Mouse (Mus musculus) midbrain, embryonic 11.5 days (tissue): Measurements from ENCODE around the gene Apex1. TPM values are rescaled to one million over a fixed set of nuclear protein-coding genes. Genes with fewer than 3 reads are reported as not detected.
"Not testable (repeated sequence)": the region's sequence is repeated elsewhere in the genome, so short reads cannot be mapped to it uniquely, and the experiment has no call there.

Experiments used
- ATAC-seq: fragments of 200-750 bp; cut with Nextera tagmentation; 2 replicates; pipeline ENCODE4 v1.8.0; 2017; ENCODE audit warnings: moderate TSS enrichment, moderate library complexity; ENCODE audit not compliant: low FRiP score
- DNase-seq: peaks from one replicate; pipeline ENCODE4 v3.0.0; 2015; ENCODE audit warnings: low spot score; ENCODE audit errors: missing footprints
- H3K27ac ChIP-seq: fragments of 300-500 bp; sonication (generic); 2 replicates; pipeline ENCODE4 v1.5.1; 2014; ENCODE audit warnings: low read depth, low read length
- H3K27me3 ChIP-seq: fragments of 300-500 bp; sonication (generic); 2 replicates; pipeline ENCODE4 v1.6.1; 2014; ENCODE audit warnings: mild to moderate bottlenecking, low read length, moderate library complexity, mixed read lengths; ENCODE audit not compliant: control insufficient read depth, insufficient read depth
- H3K36me3 ChIP-seq: fragments of 300-500 bp; sonication (generic); 2 replicates; pipeline ENCODE4 v1.6.1; 2014; ENCODE audit warnings: mild to moderate bottlenecking, low read length, moderate library complexity, mixed read lengths; ENCODE audit not compliant: control insufficient read depth, insufficient read depth
- H3K4me1 ChIP-seq: fragments of 300-500 bp; sonication (generic); 2 replicates; pipeline ENCODE4 v1.6.1; 2014; ENCODE audit warnings: low read length; ENCODE audit not compliant: control insufficient read depth, insufficient read depth
- H3K4me2 ChIP-seq: fragments of 300-500 bp; sonication (generic); 2 replicates; pipeline ENCODE4 v1.6.1; 2014; ENCODE audit warnings: mild to moderate bottlenecking, moderate library complexity
- H3K4me3 ChIP-seq: fragments of 300-500 bp; sonication (generic); 2 replicates; pipeline ENCODE4 v1.5.1; 2014; ENCODE audit warnings: low read depth, low read length
- H3K9ac ChIP-seq: fragments of 300-500 bp; sonication (generic); 2 replicates; pipeline ENCODE4 v1.6.1; 2014; ENCODE audit warnings: low read length
- H3K9me3 ChIP-seq: fragments of 300-500 bp; sonication (generic); 2 replicates; pipeline ENCODE4 v1.6.1; 2016; ENCODE audit warnings: low read length; ENCODE audit not compliant: control insufficient read depth
- WGBS: fragments of 180-500 bp; shearing (Covaris S2); extraction: QIAGEN DNeasy Blood & Tissue Kit; methylation state at CpG from one replicate; pipeline ENCODE4 v1.1.7; 2014; 5-methylcytosine and 5-hydroxymethylcytosine counted together
- polyA plus RNA-seq: library from polyadenylated mRNA; unstranded; fragments of >200 nt; fragmentation: Nextera tagmentation; extraction: Ambion mirVana; gene quantifications from 2 replicates; pipeline ENCODE4 v1.2.1, GENCODE M21; 2014

Gene Apex1
- polyA plus RNA-seq, 1 experiment from 2014 or later, result 413 TPM

DNA sequence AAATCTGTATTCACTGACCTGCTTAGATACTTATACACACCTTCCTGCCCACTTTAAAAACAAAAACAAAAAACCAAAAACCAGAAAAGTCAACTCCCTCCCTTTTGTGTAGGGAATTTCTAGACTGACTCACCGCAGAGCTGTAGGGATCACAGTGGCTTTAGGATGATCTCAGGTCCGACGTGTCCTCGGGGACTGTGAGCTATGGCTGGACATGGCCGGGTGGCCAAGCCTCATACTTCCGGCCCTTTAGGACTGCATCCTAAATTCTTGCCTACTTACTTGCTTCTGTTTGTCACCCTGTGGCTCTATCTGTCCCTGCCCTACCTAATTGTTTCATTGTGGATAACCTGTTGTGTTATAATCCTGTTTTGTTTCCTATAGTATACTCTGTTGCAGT, 32.0 kb downstream of the Apex1 start:
- not testable (repeated sequence) for H3K27me3 ChIP-seq, H3K4me1 ChIP-seq, H3K36me3 ChIP-seq, H3K9ac ChIP-seq, ATAC-seq, H3K9me3 ChIP-seq, H3K4me2 ChIP-seq, H3K4me3 ChIP-seq, H3K27ac ChIP-seq
- DNase-seq, result peak; percentile 75
- 77% methylated on average over 6 of the region's 6 CpGs for WGBS

DNA sequence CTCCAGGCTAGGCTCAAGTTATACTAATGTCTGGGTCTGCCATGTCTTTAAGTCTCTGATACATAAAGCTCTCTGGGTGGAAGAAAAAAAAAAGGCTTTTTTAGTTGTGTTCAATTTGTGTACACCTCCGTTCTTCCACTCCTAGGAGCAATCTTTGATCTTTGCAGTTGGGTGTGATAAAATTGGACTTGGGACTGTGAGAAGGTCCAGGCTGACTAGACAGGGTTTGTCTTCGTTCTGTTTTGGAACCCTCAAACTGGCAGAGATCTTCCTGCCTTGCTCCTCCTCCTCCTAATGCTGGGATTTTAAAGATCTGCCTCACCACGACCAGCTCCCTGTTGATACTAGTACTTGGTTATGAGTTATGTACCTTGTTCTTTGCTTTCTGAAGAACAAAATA, 32.4 kb downstream of the Apex1 start:
- ATAC-seq, H3K36me3 ChIP-seq, H3K27ac ChIP-seq, H3K4me2 ChIP-seq, H3K27me3 ChIP-seq, H3K9ac ChIP-seq, H3K4me1 ChIP-seq, H3K4me3 ChIP-seq, H3K9me3 ChIP-seq: not testable (repeated sequence)
- 77% methylated on average over 3 of the region's 3 CpGs for WGBS
- DNase-seq, result peak; percentile 56

DNA sequence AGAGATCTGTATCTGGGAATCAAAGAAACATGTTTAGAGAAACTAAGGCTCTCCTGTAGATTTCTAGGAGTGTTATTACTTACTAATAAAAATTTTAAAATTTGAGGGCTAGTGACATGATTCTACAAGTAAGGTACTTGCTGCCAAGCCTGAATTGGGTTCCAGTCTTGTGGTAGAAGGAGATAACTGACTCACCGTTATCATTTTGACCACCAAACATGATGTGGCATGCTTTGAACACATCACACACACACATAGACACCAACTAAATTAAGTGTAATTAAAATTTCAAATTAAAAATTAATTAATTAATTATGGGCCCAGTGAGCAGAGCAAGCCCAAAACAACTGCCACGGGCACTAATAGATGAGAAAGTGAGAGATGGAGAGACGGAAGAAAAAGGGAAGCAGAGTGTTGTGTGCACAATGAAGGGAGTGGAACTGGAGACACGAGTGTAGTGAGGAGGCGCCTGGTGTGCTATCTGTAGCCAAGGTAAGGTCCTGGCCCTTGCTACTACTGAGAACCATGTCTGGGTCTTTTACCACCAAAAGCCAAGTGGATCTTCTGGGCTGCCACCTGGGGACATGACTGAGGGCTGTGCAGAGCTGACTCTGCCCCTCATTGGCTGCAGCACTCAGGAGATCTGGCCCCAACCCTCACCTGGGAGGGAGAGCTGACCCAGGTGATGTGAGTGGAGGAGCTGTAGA, 33.7 kb downstream of the Apex1 start:
- not testable (repeated sequence) for H3K4me3 ChIP-seq, H3K9me3 ChIP-seq, H3K9ac ChIP-seq, H3K27ac ChIP-seq, H3K27me3 ChIP-seq, ATAC-seq, H3K36me3 ChIP-seq, H3K4me1 ChIP-seq, H3K4me2 ChIP-seq
- DNase-seq, result peak; percentile 47
- WGBS, result 89% methylated on average over 5 of the region's 5 CpGs

DNA sequence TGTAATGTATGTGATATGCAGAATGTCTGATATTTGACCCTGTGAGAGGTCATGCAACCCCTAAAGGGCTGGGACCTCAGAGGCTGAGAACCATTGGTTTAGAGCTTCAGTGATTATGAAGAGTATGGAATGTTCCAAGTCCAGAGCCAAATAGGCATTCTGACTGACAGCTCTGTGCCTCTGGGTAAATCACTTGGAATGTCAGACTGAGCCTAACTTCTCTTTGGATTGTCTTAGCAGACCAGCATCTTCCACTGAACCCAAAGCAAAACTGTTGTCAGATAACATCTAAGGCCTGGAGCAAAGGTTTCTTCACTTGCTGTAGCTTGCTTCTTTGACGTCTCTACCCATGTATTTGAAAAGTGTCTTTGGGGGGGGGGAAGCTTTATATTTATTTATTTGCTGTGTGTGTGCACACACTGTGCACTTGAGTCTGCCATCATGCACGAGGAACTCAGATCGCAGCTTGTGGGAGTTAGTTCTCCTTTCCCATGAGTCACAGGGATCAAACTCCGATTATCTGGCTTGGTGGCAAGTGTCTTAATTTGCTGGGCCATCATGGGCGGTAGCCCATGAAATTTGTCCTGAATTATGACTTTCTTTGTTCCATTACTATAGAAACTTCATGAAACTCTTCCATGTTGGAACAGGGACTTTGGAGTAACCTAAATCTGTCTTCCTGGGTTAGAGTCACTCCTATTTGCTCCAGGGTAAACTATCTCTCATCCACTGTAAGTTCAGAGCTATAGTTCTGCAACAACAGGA, 43.6 kb downstream of the Apex1 start:
- Histone ChIP-seq H3K36me3 (no peaks in the 10 kb centered on the region), H3K27ac (no peak overlapping the region), H3K9ac (no peak overlapping the region), H3K4me1 (peaks cover 7% of the 10 kb centered on the region; the same call in 1 of the 2 replicates), H3K9me3 (no peaks in the 10 kb centered on the region), H3K27me3 (no peaks in the 10 kb centered on the region), H3K4me3 (no peak overlapping the region), H3K4me2 (no peak overlapping the region)
- 68% methylated on average over 5 of the region's 5 CpGs for WGBS
- DNase-seq, result no peak
- no peak for ATAC-seq

- Histone ChIP-seq H3K4me3 (no peak overlapping the region), H3K9me3 (no peaks in the 10 kb centered on the region), H3K4me2 (no peak overlapping the region), H3K36me3 (no peaks in the 10 kb centered on the region), H3K27me3 (no peaks in the 10 kb centered on the region), H3K4me1 (peaks cover 7% of the 10 kb centered on the region; the same call in 1 of the 2 replicates), H3K9ac (no peak overlapping the region), H3K27ac (no peak overlapping the region)
- DNase-seq (no peak), ATAC-seq (no peak)
- 11% methylated on average over 1 of the region's 1 CpGs for WGBS
These were observed 44.3 kb downstream of the Apex1 start for GRCm38 (mm10) chr14:50969041-50969440.

GRCm38 (mm10) chr14:50969558-50970544, 45.1 kb downstream of the Apex1 start:
- Histone ChIP-seq H3K27ac (no peak overlapping the region), H3K4me1 (peaks cover 7% of the 10 kb centered on the region; the same call in 1 of the 2 replicates), H3K4me3 (no peak overlapping the region), H3K9ac (peak overlapping the region; percentile 42; the same call in 1 of the 2 replicates), H3K36me3 (no peaks in the 10 kb centered on the region), H3K9me3 (no peaks in the 10 kb centered on the region), H3K27me3 (no peaks in the 10 kb centered on the region), H3K4me2 (no peak overlapping the region)
- 13% methylated on average over 12 of the region's 12 CpGs for WGBS
- ATAC-seq, result no peak
- DNase-seq, result peak; percentile 87

DNA sequence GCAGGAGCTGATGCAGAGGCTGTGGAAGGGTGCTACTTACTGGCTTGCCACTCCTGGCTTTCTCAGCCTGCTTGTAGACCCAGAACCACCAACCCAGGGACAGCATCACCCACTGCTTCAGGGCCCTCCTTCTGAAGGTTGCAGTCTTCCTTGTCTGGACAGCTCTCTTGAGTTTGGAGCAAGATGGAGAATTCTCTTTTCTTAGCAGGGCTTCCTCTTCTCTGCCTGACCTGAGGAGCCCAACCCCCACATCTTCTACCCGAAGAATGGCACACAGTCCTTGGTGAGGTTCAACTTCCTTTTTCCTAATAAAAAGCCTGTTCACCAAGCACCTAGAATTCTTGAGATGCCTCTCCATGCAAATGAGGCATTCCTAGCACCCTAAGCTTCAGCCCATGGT, 46.1 kb downstream of the Apex1 start:
- no peaks in the 10 kb centered on the region for H3K36me3 ChIP-seq
- peaks cover 7% of the 10 kb centered on the region; the same call in 1 of the 2 replicates for H3K4me1 ChIP-seq
- H3K9me3 ChIP-seq, result no peaks in the 10 kb centered on the region
- H3K4me2 ChIP-seq, result no peak overlapping the region
- H3K4me3 ChIP-seq, result no peak overlapping the region
- 80% methylated on average over 1 of the region's 1 CpGs for WGBS
- no peak for DNase-seq
- ATAC-seq, result no peak
- H3K9ac ChIP-seq, result no peak overlapping the region
- no peak overlapping the region for H3K27ac ChIP-seq
- H3K27me3 ChIP-seq, result no peaks in the 10 kb centered on the region

GRCm38 (mm10) chr14:50973054-50973453, 48.3 kb downstream of the Apex1 start:
- not testable (repeated sequence) for H3K4me3 ChIP-seq, ATAC-seq, DNase-seq, H3K9ac ChIP-seq, H3K27me3 ChIP-seq, H3K4me1 ChIP-seq, H3K36me3 ChIP-seq, H3K27ac ChIP-seq, H3K4me2 ChIP-seq, H3K9me3 ChIP-seq
- WGBS, result 83% methylated on average over 5 of the region's 5 CpGs
